Mouse (Mus musculus) right cerebral cortex, postnatal 25 days (tissue): ENCODE results near the gene Sarm1.
"Not testable (repeated sequence)": the region's sequence is repeated elsewhere in the genome, so short reads cannot be mapped to it uniquely, and the experiment has no call there.

Experiments used
- DNase-seq: peaks from one replicate; pipeline ENCODE4 v3.0.0; 2022

The Sarm1 gene

GRCm38 (mm10) chr11:78497544-78498522, at the start of gene Sarm1:
TSS of gene Sarm1 (minus strand) at chr11:78497754.
- DNase-seq, result peak; percentile 96

GRCm38 (mm10) chr11:78545181-78545580, 47.6 kb upstream of the Sarm1 start:
- no peak for DNase-seq

- DNase-seq, result no peak
These were observed 47.0 kb upstream of the Sarm1 start for GRCm38 (mm10) chr11:78544449-78545111.

- no peak for DNase-seq
These were observed 42.8 kb upstream of the Sarm1 start for GRCm38 (mm10) chr11:78540358-78540757.

- DNase-seq, result no peak
These were observed 39.1 kb upstream of the Sarm1 start for GRCm38 (mm10) chr11:78536690-78537084.

- DNase-seq, result peak; percentile 97
These were observed 38.6 kb upstream of the Sarm1 start, which contains the start of the genes Tnfaip1 and Ift20 for GRCm38 (mm10) chr11:78536080-78536689. TSS of gene Tnfaip1 (minus strand) at chr11:78536332. TSS of gene Ift20 (plus strand) at chr11:78536361.

GRCm38 (mm10) chr11:78535376-78536079, 38.0 kb upstream of the Sarm1 start:
- DNase-seq, result no peak

GRCm38 (mm10) chr11:78534516-78534915, 37.0 kb upstream of the Sarm1 start:
- DNase-seq, result no peak

GRCm38 (mm10) chr11:78531515-78531914, 34.0 kb upstream of the Sarm1 start:
- not testable (repeated sequence) for DNase-seq

- DNase-seq, result no peak
These were observed 33.5 kb upstream of the Sarm1 start for GRCm38 (mm10) chr11:78531046-78531445.

- no peak for DNase-seq
These were observed 32.4 kb upstream of the Sarm1 start for GRCm38 (mm10) chr11:78530001-78530400.

- DNase-seq, result no peak
These were observed 31.2 kb upstream of the Sarm1 start for GRCm38 (mm10) chr11:78528714-78529113.

GRCm38 (mm10) chr11:78524838-78525237, 27.3 kb upstream of the Sarm1 start:
- DNase-seq, result no peak

GRCm38 (mm10) chr11:78523241-78523955, 25.8 kb upstream of the Sarm1 start:
- no peak for DNase-seq

GRCm38 (mm10) chr11:78522481-78522997, 25.0 kb upstream of the Sarm1 start:
- DNase-seq, result no peak

GRCm38 (mm10) chr11:78521880-78522279, 24.3 kb upstream of the Sarm1 start:
- DNase-seq, result no peak

- no peak for DNase-seq
These were observed 21.4 kb upstream of the Sarm1 start for GRCm38 (mm10) chr11:78518931-78519330.

GRCm38 (mm10) chr11:78515549-78516325, 18.2 kb upstream of the Sarm1 start:
- no peak for DNase-seq

GRCm38 (mm10) chr11:78513106-78513790, 15.7 kb upstream of the Sarm1 start:
- DNase-seq, result no peak
